Mouse (Mus musculus) mammary gland, adult 2 months (tissue): ENCODE results near the gene Slc5a9. TPM values are rescaled to one million over a fixed set of nuclear protein-coding genes. Genes with fewer than 3 reads are reported as not detected.

ENCODE experiments used
- polyA plus RNA-seq: library from polyadenylated mRNA; depleted of rRNA; stranded (reverse); fragments of >200 nt; gene quantifications from 2 replicates; pipeline ENCODE4 v1.2.3, GENCODE M21; 2012; ENCODE audit warnings: low replicate concordance; rRNA removed

Slc5a9 gene
- polyA plus RNA-seq = 0.97 and 1.3 TPM in 2 replicates

GRCm38 (mm10) chr4:111902775-111903174 lies at the start of gene Slc5a9:
TSS of gene Slc5a9 (minus strand) at chr4:111902918.

GRCm38 (mm10) chr4:111919092-111919491 lies 16.4 kb upstream of the Slc5a9 start, which contains the start of gene Skint8:
TSS of gene Skint8 (plus strand) at chr4:111919392.

Other genes with a start within 250 kb of the Slc5a9 start
- gene Spata6, start 182.9 kb downstream of the Slc5a9 start, polyA plus RNA-seq = 15.4 and 41.0 TPM in 2 replicates
- gene Skint8, start 16.5 kb upstream of the Slc5a9 start, polyA plus RNA-seq = 0.23 TPM in 1 of 2 replicates, not detected in the other
- 0.30 TPM in 1 of 2 replicates, not detected in the other for gene Skint7, start 70.0 kb upstream of the Slc5a9 start, polyA plus RNA-seq
- 0.32 TPM in 1 of 2 replicates, not detected in the other for gene Skint1, start 103.4 kb upstream of the Slc5a9 start, polyA plus RNA-seq
- 0.43 TPM in 1 of 2 replicates, not detected in the other for gene Skint4, start 169.1 kb upstream of the Slc5a9 start, polyA plus RNA-seq